Mouse (Mus musculus) heart, adult 11 months (tissue): ENCODE measurements at regions not wholly inside any gene's neighbourhood (a gene's known extent, or its start where the extent isn't known, plus 50 kb on each side); places are given as distances from the start of the nearest gene placed in this dataset.
"Not testable (repeated sequence)": the region's sequence is repeated elsewhere in the genome, so short reads cannot be mapped to it uniquely, and the experiment has no call there.

Source experiments
- DNase-seq: peaks from one replicate; pipeline ENCODE4 v3.0.0; 2022

- DNase-seq, result no peak
Observed at GRCm38 (mm10) chr1:145910637-145911369, 583.8 kb upstream of the Brinp3 start.

DNA sequence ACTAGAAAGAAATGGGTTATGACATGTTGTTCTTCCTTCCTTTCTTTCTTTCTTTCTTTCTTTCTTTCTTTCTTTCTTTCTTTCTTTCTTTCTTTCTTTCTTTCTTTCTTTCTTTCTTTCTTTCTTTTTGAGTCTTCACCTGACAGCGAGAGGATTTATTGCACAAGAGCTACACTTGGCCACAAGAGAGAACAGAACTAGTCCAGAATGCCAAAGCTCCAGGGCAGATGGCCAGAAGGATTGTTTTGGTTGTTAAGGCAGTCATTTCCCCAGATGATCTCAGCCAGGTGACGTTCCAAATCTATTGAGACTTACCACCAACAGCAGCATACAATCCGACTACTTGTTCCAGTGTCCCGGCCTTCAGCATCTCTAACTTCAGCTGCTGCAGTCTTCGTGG, 558.8 kb upstream of the Brinp3 start:
- no peak for DNase-seq

DNA sequence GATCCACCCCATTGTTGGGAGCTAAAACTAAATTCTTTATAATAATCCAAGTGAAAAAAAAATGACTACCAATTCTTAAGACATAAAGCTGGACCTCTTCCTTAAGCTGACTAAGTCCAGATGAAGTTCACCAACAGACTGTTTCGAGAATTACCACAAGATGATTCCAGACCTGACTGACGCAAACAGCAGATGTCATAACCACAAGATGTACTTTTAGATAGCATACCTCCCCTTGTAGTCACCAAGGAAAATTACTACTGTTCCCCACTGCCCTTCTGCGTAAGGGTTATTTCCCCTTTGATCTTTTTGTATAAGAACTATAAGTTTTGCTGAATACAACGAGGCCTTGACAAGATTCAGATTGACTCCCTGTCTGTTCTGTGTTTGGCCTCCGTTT, 536.8 kb upstream of the Brinp3 start:
- DNase-seq, result not testable (repeated sequence)

DNA sequence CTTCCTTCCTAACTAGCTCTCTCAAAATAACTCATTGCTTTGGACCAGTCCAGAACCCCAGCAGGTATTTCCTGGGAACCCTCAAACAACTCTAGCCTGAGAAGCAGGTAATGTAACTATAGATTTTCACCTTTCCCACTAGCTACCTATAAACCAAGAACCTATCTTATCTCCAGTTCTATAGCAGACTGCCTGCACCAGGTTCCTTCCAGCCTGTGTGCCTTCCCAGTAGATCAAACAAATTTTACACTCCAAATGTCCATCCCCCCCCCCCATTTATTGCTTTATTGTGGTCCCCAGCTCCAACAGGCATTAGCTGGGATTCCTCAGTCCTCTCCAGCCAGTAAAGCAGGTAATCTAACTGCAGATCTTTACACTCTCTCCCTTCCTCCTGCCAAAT, 532.3 kb upstream of the Brinp3 start:
- DNase-seq, result no peak

GRCm38 (mm10) chr1:145968026-145968425, 526.5 kb upstream of the Brinp3 start:
- DNase-seq, result no peak

- no peak for DNase-seq
Observed at GRCm38 (mm10) chr1:145972416-145972815, 522.1 kb upstream of the Brinp3 start.

DNA sequence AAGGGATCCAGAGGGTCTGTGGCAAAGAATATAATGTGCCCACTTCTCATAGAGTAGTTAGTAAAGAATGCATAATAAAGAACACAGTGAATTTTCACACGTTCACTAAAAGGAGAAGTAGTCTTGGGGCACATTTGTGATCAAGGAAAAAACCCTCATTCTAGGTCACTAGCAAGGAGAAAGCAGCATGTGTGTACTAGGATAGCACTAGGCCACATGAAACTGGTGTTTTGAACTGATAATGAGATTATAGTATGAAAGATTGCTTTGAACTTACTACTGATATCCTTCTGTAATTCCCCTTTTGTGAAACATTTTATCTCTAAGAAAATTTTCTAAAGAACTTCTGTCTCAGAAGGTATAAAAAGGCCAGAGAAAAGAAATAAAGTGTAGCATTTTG, 492.6 kb upstream of the Brinp3 start:
- DNase-seq, result no peak

- DNase-seq, result peak; percentile 88
Observed at GRCm38 (mm10) chr1:146015075-146015474, 479.5 kb upstream of the Brinp3 start.

DNA sequence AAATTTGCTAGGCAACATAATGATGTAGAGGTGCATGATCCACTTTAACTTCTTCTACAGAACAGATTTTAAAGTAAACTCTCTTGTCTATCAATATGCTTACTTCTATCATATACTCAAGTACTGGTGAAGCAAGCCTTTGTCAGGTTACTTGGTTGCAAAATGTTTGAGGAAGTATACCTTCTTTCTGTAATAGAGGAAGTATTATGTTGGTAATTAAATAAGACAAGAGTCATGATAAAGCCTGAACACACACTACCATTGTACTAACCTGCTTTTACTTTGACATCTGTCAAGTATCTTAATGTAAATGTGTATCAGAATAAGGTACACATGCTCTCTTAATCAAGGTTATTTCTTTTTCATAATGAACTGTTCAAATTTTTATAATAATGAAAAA, 467.9 kb upstream of the Brinp3 start:
- no peak for DNase-seq

GRCm38 (mm10) chr1:146027650-146028049, 466.9 kb upstream of the Brinp3 start:
- no peak for DNase-seq

- not testable (repeated sequence) for DNase-seq
Observed at GRCm38 (mm10) chr1:146032396-146032795, 462.2 kb upstream of the Brinp3 start.

GRCm38 (mm10) chr1:146032926-146033325, 461.6 kb upstream of the Brinp3 start:
- DNase-seq, result not testable (repeated sequence)

DNA sequence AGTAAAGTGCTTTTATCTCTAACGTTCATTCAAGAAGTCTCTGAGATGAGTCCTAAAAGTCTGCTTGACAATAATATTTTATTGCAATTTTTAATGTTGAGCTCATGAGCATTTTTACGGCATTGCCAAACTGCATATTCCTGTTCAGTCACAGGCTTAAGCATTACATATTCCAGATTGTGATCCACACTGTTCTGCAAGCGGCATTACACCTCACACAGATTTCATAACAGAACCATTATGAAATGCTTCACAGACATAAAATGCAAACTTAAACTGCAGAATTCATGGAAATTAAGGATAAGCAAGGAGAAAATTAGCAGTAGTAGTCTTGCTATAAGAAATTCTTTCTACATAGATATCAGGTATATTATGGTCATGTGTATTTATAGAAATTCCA, 442.1 kb upstream of the Brinp3 start:
- DNase-seq, result no peak
